Mouse (Mus musculus) testis, adult 2 months (tissue): ENCODE measurements around the gene Gm128. TPM values are rescaled to one million over a fixed set of nuclear protein-coding genes. Genes with fewer than 3 reads are reported as not detected.

Experiments
- H3K27ac ChIP-seq: fragments of 200-500 bp; 2 replicates; pipeline ENCODE4 v1.5.1; 2012; ENCODE audit warnings: low read depth, low read length; ENCODE audit not compliant: control insufficient read depth, insufficient read depth
- H3K27me3 ChIP-seq: fragments of 200-500 bp; 2 replicates; pipeline ENCODE4 v1.6.1; 2012; ENCODE audit warnings: mild to moderate bottlenecking, low read length, moderate library complexity; ENCODE audit not compliant: control insufficient read depth, insufficient read depth
- H3K36me3 ChIP-seq: fragments of 200-500 bp; 2 replicates; pipeline ENCODE4 v1.6.1; 2012; ENCODE audit warnings: mild to moderate bottlenecking, low read length; ENCODE audit not compliant: control insufficient read depth, insufficient read depth
- H3K4me1 ChIP-seq: fragments of 200-500 bp; 2 replicates; pipeline ENCODE4 v1.6.1; 2012; ENCODE audit warnings: low read length; ENCODE audit not compliant: control insufficient read depth, insufficient read depth
- H3K4me3 ChIP-seq: fragments of 200-500 bp; 2 replicates; pipeline ENCODE4 v1.5.1; 2012; ENCODE audit warnings: low read depth, mild to moderate bottlenecking, low read length, moderate library complexity, mixed read lengths; ENCODE audit not compliant: control insufficient read depth
- CTCF ChIP-seq: fragments of 200-500 bp; IDR thresholded peaks from 2 replicates; pipeline ENCODE4 v1.5.1; 2012; ENCODE audit warnings: low read depth, mild to moderate bottlenecking, inconsistent platforms, low read length, moderate library complexity; ENCODE audit not compliant: control insufficient read depth, insufficient read depth, insufficient replicate concordance
- POLR2A ChIP-seq: fragments of 200-500 bp; IDR thresholded peaks from 2 replicates; pipeline ENCODE4 v1.6.1; 2012; ENCODE audit warnings: low read depth, mild to moderate bottlenecking, inconsistent platforms, low read length, moderate library complexity; ENCODE audit not compliant: control insufficient read depth
- polyA plus RNA-seq: library from polyadenylated mRNA; depleted of rRNA; stranded (reverse); fragments of >200 nt; gene quantifications from 2 replicates; pipeline ENCODE4 v1.2.3, GENCODE M21; 2012; rRNA removed

Gene Gm128
- polyA plus RNA-seq, 1 experiment: 603 TPM

- no peaks in the 10 kb centered on the region for H3K4me1 ChIP-seq
- no peak for TF ChIP-seq POLR2A
- no peak for TF ChIP-seq CTCF
- H3K27me3 ChIP-seq: no peaks in the 10 kb centered on the region
- H3K4me3 ChIP-seq: no peak overlapping the region
- H3K27ac ChIP-seq: no peak overlapping the region
- H3K36me3 ChIP-seq: no peaks in the 10 kb centered on the region; the same call in 1 of the 2 replicates
These were observed 33.1 kb downstream of the Gm128 start for GRCm38 (mm10) chr3:95208286-95208685.

GRCm38 (mm10) chr3:95203880-95204279, 37.5 kb downstream of the Gm128 start:
- Histone ChIP-seq H3K4me3 (no peak overlapping the region), H3K36me3 (peaks cover 4% of the 10 kb centered on the region), H3K27ac (no peak overlapping the region), H3K27me3 (no peaks in the 10 kb centered on the region), H3K4me1 (no peaks in the 10 kb centered on the region)
- TF ChIP-seq CTCF: no peak
- TF ChIP-seq POLR2A: no peak

- H3K36me3 ChIP-seq: peaks cover 4% of the 10 kb centered on the region
- no peak overlapping the region for H3K27ac ChIP-seq
- TF ChIP-seq CTCF (no peak), POLR2A (no peak)
- H3K4me3 ChIP-seq: no peak overlapping the region
- no peaks in the 10 kb centered on the region for H3K4me1 ChIP-seq
- no peaks in the 10 kb centered on the region for H3K27me3 ChIP-seq
These were observed 40.8 kb downstream of the Gm128 start for GRCm38 (mm10) chr3:95200562-95200961.

- TF ChIP-seq POLR2A (no peak), CTCF (no peak)
- Histone ChIP-seq H3K27me3 (no peaks in the 10 kb centered on the region), H3K36me3 (peaks cover 4% of the 10 kb centered on the region), H3K27ac (0 out of 2 replicates have a peak overlapping the region, but pooled peaks have one; percentile 34), H3K4me1 (no peaks in the 10 kb centered on the region), H3K4me3 (no peak overlapping the region)
These were observed 41.3 kb downstream of the Gm128 start for GRCm38 (mm10) chr3:95200132-95200531.

- Histone ChIP-seq H3K27me3 (no peaks in the 10 kb centered on the region), H3K4me3 (no peak overlapping the region), H3K36me3 (peaks cover 4% of the 10 kb centered on the region), H3K27ac (no peak overlapping the region), H3K4me1 (no peaks in the 10 kb centered on the region)
- TF ChIP-seq POLR2A (no peak), CTCF (no peak)
These were observed 42.3 kb downstream of the Gm128 start for GRCm38 (mm10) chr3:95199101-95199500.

GRCm38 (mm10) chr3:95195772-95196171, 45.6 kb downstream of the Gm128 start:
- TF ChIP-seq CTCF: no peak
- TF ChIP-seq POLR2A: no peak
- Histone ChIP-seq H3K36me3 (peaks cover 5% of the 10 kb centered on the region), H3K4me1 (no peaks in the 10 kb centered on the region; the same call in 1 of the 2 replicates), H3K4me3 (no peak overlapping the region), H3K27ac (no peak overlapping the region), H3K27me3 (no peaks in the 10 kb centered on the region)

- Histone ChIP-seq H3K4me1 (no peaks in the 10 kb centered on the region; the same call in 1 of the 2 replicates), H3K36me3 (peaks cover 7% of the 10 kb centered on the region), H3K27ac (0 out of 2 replicates have a peak overlapping the region, but pooled peaks have one; percentile 11), H3K27me3 (no peaks in the 10 kb centered on the region), H3K4me3 (no peak overlapping the region)
- TF ChIP-seq POLR2A (no peak), CTCF (no peak)
These were observed 46.7 kb downstream of the Gm128 start for GRCm38 (mm10) chr3:95194721-95195135.

Other genes starting within 250 kb of the Gm128 start
- 37.7 and 43.3 TPM in 2 replicates for gene Zfp687, start 226.2 kb downstream of the Gm128 start, polyA plus RNA-seq
- gene Psmd4, start 199.0 kb downstream of the Gm128 start, polyA plus RNA-seq: 209 and 219 TPM in 2 replicates
- 14.4 and 17.8 TPM in 2 replicates for gene Pip5k1a, start 134.7 kb downstream of the Gm128 start, polyA plus RNA-seq
- gene Vps72, start 130.6 kb downstream of the Gm128 start, polyA plus RNA-seq: 31.8 and 32.6 TPM in 2 replicates
- 8.6 and 10.4 TPM in 2 replicates for gene Tmod4, start 117.1 kb downstream of the Gm128 start, polyA plus RNA-seq
- gene Scnm1, start 107.6 kb downstream of the Gm128 start, polyA plus RNA-seq: 41.4 and 43.3 TPM in 2 replicates
- 7.5 and 7.9 TPM in 2 replicates for gene Lysmd1, start 107.5 kb downstream of the Gm128 start, polyA plus RNA-seq
- 0.81 and 0.82 TPM in 2 replicates for gene Tnfaip8l2, start 99.2 kb downstream of the Gm128 start, polyA plus RNA-seq
- 31.3 and 38.5 TPM in 2 replicates for gene Sema6c, start 81.1 kb downstream of the Gm128 start, polyA plus RNA-seq
- gene Gabpb2, start 23.7 kb downstream of the Gm128 start, polyA plus RNA-seq: 5.2 and 5.6 TPM in 2 replicates
- gene Cdc42se1, start 12.9 kb downstream of the Gm128 start, polyA plus RNA-seq: 95.8 and 99.6 TPM in 2 replicates
- 744 and 839 TPM in 2 replicates for gene Mllt11, start 9.4 kb downstream of the Gm128 start, polyA plus RNA-seq
- gene Bnipl, start 9.6 kb upstream of the Gm128 start, polyA plus RNA-seq: 1.9 and 2.0 TPM in 2 replicates
- gene Mindy1, start 39.7 kb upstream of the Gm128 start, polyA plus RNA-seq: 60.3 and 61.1 TPM in 2 replicates
- gene Prune1, start 40.5 kb upstream of the Gm128 start, polyA plus RNA-seq: 18.3 and 19.1 TPM in 2 replicates
- gene Anxa9, start 65.6 kb upstream of the Gm128 start, polyA plus RNA-seq: 7.6 and 7.8 TPM in 2 replicates
- gene Cers2, start 73.2 kb upstream of the Gm128 start, polyA plus RNA-seq: 27.5 and 27.6 TPM in 2 replicates
- gene Setdb1, start 115.6 kb upstream of the Gm128 start, polyA plus RNA-seq: 20.0 and 24.3 TPM in 2 replicates
- gene 4930558C23Rik, start 161.2 kb upstream of the Gm128 start, polyA plus RNA-seq: 198 and 300 TPM in 2 replicates
- gene Arnt, start 192.8 kb upstream of the Gm128 start, polyA plus RNA-seq: 13.6 TPM in 2 replicates